Mouse (Mus musculus) C2C12 (cell line): ENCODE measurements at regions not wholly inside any gene's neighbourhood (a gene's known extent, or its start where the extent isn't known, plus 50 kb on each side); places are given as distances from the start of the nearest gene placed in this dataset.

Experiments
- H3K27me3 ChIP-seq: one replicate; pipeline ENCODE4 v1.6.1; 2011; ENCODE audit not compliant: control insufficient read depth, insufficient read depth, insufficient read length
- H3K36me3 ChIP-seq: one replicate; pipeline ENCODE4 v1.6.1; 2011; ENCODE audit not compliant: control insufficient read depth, insufficient read depth
- H3K4me3 ChIP-seq: one replicate; pipeline ENCODE4 v1.5.1; 2011; ENCODE audit warnings: mild to moderate bottlenecking, control low read depth; ENCODE audit not compliant: poor library complexity, insufficient read depth, severe bottlenecking
- H3K79me2 ChIP-seq: one replicate; pipeline ENCODE4 v1.6.1; 2011; ENCODE audit not compliant: control insufficient read depth, insufficient read depth
- H3K79me3 ChIP-seq: one replicate; pipeline ENCODE4 v1.6.1; 2011; ENCODE audit warnings: low read depth, control low read depth
- H3ac ChIP-seq: one replicate; pipeline ENCODE3; 2011; ENCODE audit warnings: low read depth; ENCODE audit not compliant: control insufficient read depth, insufficient read length
- CEBPB ChIP-seq: IDR thresholded peaks from one replicate; pipeline ENCODE4 v1.6.1; 2011; ENCODE audit warnings: low read depth, mild to moderate bottlenecking, control low read depth, moderate library complexity
- CTCF ChIP-seq: IDR thresholded peaks from one replicate; pipeline ENCODE4 v1.5.1; 2011; ENCODE audit not compliant: control insufficient read depth, insufficient read depth, insufficient read length
- FOSL1 ChIP-seq: IDR thresholded peaks from one replicate; pipeline ENCODE4 v1.8.0; 2011; ENCODE audit warnings: mild to moderate bottlenecking, low read length; ENCODE audit not compliant: poor library complexity, insufficient read depth, severe bottlenecking
- MAX ChIP-seq: IDR thresholded peaks from one replicate; pipeline ENCODE4 v1.6.1; 2011; ENCODE audit warnings: mild to moderate bottlenecking, control low read depth
- MYOD1 ChIP-seq: IDR thresholded peaks from one replicate; pipeline ENCODE4 v1.6.1; 2011; ENCODE audit warnings: low read depth; ENCODE audit not compliant: control insufficient read depth, insufficient read length
- MYOG ChIP-seq: IDR thresholded peaks from one replicate; pipeline ENCODE4 v1.6.1; 2011; ENCODE audit not compliant: control insufficient read depth, insufficient read length; ENCODE audit errors: extremely low read depth
- USF1 ChIP-seq: IDR thresholded peaks from one replicate; pipeline ENCODE4 v1.6.1; 2011; ENCODE audit warnings: low read depth, mild to moderate bottlenecking, control low read depth, moderate library complexity

- no peaks in the 10 kb centered on the region for H3K79me2 ChIP-seq
Observed at GRCm38 (mm10) chr16:51880711-51881110, 150.3 kb upstream of the Cblb start.

GRCm38 (mm10) chr16:51881127-51881526 is 149.9 kb upstream of the Cblb start:
- no peaks in the 10 kb centered on the region for H3K27me3 ChIP-seq
- H3K36me3 ChIP-seq: no peaks in the 10 kb centered on the region
- TF ChIP-seq MYOD1: no peak
- H3K79me3 ChIP-seq: no peaks in the 10 kb centered on the region
- no peak overlapping the region for H3K4me3 ChIP-seq
- H3K79me2 ChIP-seq: no peaks in the 10 kb centered on the region
- no peak overlapping the region for H3ac ChIP-seq

More at GRCm38 (mm10) chr16:51880711-51881110, 150.3 kb upstream of the Cblb start:
- Histone ChIP-seq H3K4me3 (no peak overlapping the region), H3K36me3 (no peaks in the 10 kb centered on the region), H3K79me3 (no peaks in the 10 kb centered on the region), H3ac (no peak overlapping the region), H3K27me3 (no peaks in the 10 kb centered on the region)
- TF ChIP-seq MAX: no peak

- H3K79me3 ChIP-seq: no peaks in the 10 kb centered on the region
- no peak for TF ChIP-seq CEBPB
- H3K27me3 ChIP-seq: no peaks in the 10 kb centered on the region
Observed at GRCm38 (mm10) chr16:51883813-51884212, 147.2 kb upstream of the Cblb start.

GRCm38 (mm10) chr16:51887496-51887895 is 143.5 kb upstream of the Cblb start:
- no peaks in the 10 kb centered on the region for H3K36me3 ChIP-seq
- H3K79me2 ChIP-seq: no peaks in the 10 kb centered on the region
- H3K4me3 ChIP-seq: no peak overlapping the region
- no peak for TF ChIP-seq CEBPB
- no peaks in the 10 kb centered on the region for H3K27me3 ChIP-seq
- H3ac ChIP-seq: no peak overlapping the region
- H3K79me3 ChIP-seq: no peaks in the 10 kb centered on the region

More at GRCm38 (mm10) chr16:51883813-51884212, 147.2 kb upstream of the Cblb start:
- Histone ChIP-seq H3K79me2 (no peaks in the 10 kb centered on the region), H3K36me3 (no peaks in the 10 kb centered on the region), H3K4me3 (no peak overlapping the region), H3ac (no peak overlapping the region)

DNA sequence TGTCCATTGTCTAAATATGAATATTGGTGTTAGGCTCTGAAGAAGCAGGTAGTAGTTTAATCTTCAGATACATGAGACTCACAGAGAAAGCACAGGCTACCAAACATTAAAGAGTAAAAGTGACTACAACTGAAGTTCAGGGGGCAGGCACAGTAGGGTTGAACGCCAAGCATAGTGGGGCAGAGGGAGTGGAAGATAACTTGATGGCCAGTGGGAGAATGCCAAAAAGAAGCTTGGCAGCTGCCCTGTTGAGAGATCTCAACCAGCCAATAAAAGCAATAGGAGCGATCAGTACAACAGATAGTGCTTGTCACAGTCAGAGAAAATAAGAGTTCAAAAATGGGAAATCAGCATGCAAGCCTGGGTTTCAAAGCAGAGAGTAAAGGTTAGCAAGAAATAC is 125.4 kb upstream of the Cblb start:
- no peak overlapping the region for H3ac ChIP-seq
- TF ChIP-seq CEBPB (no peak), MYOG (no peak), MAX (no peak), MYOD1 (no peak), USF1 (no peak), CTCF (no peak)

GRCm38 (mm10) chr16:51906686-51907085 is 124.3 kb upstream of the Cblb start:
- no peak overlapping the region for H3K4me3 ChIP-seq
- TF ChIP-seq MYOG: no peak
- TF ChIP-seq CTCF: no peak

More for the DNA sequence above, 125.4 kb upstream of the Cblb start:
- Histone ChIP-seq H3K4me3 (no peak overlapping the region), H3K79me3 (no peaks in the 10 kb centered on the region), H3K79me2 (no peaks in the 10 kb centered on the region), H3K27me3 (no peaks in the 10 kb centered on the region), H3K36me3 (no peaks in the 10 kb centered on the region)

GRCm38 (mm10) chr16:51910046-51910445 is 121.0 kb upstream of the Cblb start:
- H3K36me3 ChIP-seq: no peaks in the 10 kb centered on the region
- no peak overlapping the region for H3K4me3 ChIP-seq
- no peaks in the 10 kb centered on the region for H3K27me3 ChIP-seq
- no peaks in the 10 kb centered on the region for H3K79me2 ChIP-seq
- no peaks in the 10 kb centered on the region for H3K79me3 ChIP-seq
- H3ac ChIP-seq: no peak overlapping the region
- TF ChIP-seq USF1 (no peak), MYOD1 (no peak), FOSL1 (no peak), MAX (no peak), CEBPB (no peak), CTCF (no peak), MYOG (no peak)

More at GRCm38 (mm10) chr16:51906686-51907085, 124.3 kb upstream of the Cblb start:
- H3K27me3 ChIP-seq: no peaks in the 10 kb centered on the region
- no peaks in the 10 kb centered on the region for H3K36me3 ChIP-seq
- no peaks in the 10 kb centered on the region for H3K79me2 ChIP-seq
- no peak overlapping the region for H3ac ChIP-seq
- H3K79me3 ChIP-seq: no peaks in the 10 kb centered on the region
